Mouse (Mus musculus) spleen, postnatal 14 days (tissue): Measurements from ENCODE around the gene Fga.

Experiments used
- DNase-seq, 2 experiments: peaks; one replicate each; pipeline ENCODE4 v3.0.0; 2021 to 2022; ENCODE audit warnings: low spot score in 2 of 2

Gene Fga

GRCm38 (mm10) chr3:83027546-83028251 is 1.8 kb downstream of the Fga start:
- no peak for DNase-seq

GRCm38 (mm10) chr3:83030331-83030730 is 4.5 kb downstream of the Fga start:
- DNase-seq = no peak

GRCm38 (mm10) chr3:83032746-83033308 is 7.0 kb downstream of the Fga start:
- no peak for DNase-seq

GRCm38 (mm10) chr3:83033801-83034200 is 7.9 kb downstream of the Fga start:
- DNase-seq = no peak

DNA sequence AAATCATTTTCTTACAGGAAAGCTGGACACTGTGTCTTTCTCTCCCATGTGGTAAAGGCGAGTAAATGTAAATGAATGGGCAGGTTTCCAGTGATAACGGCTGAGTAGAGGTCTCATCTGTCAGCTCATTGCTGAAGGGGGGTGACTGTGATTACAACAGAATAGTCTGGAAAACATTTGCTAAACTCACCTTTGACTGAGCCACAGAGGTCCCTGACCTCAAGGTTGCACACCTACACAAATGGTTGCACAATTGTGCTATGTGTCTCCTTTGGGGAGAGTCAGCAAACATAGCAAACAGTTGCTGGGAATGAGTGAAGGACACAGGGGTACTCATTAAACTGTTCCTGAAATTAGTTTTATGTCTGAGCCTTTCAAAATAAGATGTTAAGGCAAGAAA is 13.0 kb downstream of the Fga start:
- DNase-seq = no peak

DNA sequence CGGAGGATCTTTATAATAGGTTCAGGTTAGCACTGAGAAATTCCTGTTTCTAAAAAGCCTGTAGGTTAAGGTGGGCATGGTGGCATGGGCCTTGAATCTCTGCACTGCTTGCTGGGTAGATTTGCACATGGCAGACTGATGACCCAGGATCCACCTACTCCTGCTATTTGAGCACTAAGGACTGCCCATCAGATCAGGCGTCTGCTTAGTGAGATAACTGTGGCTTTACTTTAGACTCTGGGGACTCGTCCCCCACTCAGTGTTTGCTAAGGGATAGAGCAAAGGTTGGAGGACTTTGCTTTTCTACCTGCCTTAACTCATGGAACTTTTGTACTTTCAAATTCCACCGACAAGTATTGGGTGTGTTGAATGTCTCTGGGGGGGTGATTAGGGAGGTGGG is 13.8 kb downstream of the Fga start:
- DNase-seq = no peak

GRCm38 (mm10) chr3:83042451-83042850 is 16.6 kb downstream of the Fga start:
- DNase-seq = no peak

- DNase-seq = no peak
These were observed 20.8 kb downstream of the Fga start for GRCm38 (mm10) chr3:83046649-83047048.

DNA sequence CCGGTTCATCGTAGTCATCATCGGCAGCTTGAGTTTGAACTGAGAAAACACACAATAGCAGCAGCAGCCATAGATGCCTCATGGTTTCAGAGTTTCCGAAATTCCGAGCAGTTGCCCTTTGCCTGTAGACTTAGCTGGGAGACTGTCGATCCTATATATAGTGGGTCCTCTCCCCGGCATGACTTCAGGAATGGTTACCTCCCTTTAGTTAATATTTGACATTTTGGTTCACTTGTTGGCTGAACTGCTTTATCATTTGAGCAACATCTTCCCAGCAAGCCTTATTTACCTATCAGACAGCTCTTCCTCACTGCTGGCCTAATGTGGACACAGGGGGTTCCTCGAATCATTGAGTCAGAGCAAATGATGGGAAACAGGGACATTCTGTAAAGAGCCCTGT is 23.8 kb downstream of the Fga start, which contains the start of gene Fgb:
Gene Fgb, minus strand, starts transcription at position 184 of the 400 bp plus-strand sequence.
- DNase-seq = no peak

- no peak for DNase-seq
These were observed 24.8 kb downstream of the Fga start for GRCm38 (mm10) chr3:83050661-83051060.

GRCm38 (mm10) chr3:83052102-83052501 is 26.2 kb downstream of the Fga start:
- no peak for DNase-seq

- DNase-seq = no peak
These were observed 27.2 kb downstream of the Fga start for GRCm38 (mm10) chr3:83053126-83053525.

- no peak for DNase-seq
These were observed 27.9 kb downstream of the Fga start for GRCm38 (mm10) chr3:83053758-83054157.

- DNase-seq = no peak
These were observed 28.9 kb downstream of the Fga start for GRCm38 (mm10) chr3:83054759-83055158.

DNA sequence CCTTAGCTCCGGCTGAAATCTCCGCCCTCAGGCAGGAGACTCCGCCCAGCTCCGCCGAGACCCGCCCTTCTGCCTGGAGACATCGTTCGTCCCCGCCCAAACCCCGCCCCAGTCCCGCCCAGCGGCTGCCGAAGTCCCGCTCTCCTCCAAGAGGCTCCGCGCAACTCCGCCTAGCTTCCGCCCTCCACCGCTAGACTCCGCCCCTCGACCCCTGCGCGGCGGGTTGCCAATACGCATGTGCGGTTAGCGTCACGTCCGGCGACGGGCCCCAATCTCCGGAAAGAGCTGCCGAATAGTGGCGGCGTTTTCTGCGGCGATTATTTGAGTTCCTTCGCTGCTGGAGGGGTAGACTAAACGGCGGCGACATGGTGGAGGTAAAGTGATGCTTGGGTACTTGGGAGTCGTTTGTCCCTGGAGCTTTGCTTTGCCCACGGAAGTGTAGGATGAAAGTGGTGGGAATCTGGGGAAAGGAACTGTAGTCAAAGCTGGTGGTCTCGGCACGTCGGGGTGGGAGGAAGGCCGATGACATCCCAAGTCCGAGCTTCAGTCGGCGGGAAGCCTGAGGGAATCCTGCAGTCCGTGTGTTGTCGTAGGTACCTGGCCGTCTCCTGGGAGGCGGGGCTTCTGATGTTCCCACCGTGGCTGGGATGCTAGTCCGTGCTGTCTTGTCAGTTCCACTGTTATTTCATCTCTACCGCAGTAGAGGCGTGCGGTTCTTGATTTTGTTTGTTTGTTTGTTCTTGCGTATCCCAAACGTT is 29.6 kb downstream of the Fga start, which contains the start of gene Plrg1:
Gene Plrg1, plus strand, starts transcription at position 242 of the 758 bp plus-strand sequence.
- DNase-seq = peak; percentile 99

DNA sequence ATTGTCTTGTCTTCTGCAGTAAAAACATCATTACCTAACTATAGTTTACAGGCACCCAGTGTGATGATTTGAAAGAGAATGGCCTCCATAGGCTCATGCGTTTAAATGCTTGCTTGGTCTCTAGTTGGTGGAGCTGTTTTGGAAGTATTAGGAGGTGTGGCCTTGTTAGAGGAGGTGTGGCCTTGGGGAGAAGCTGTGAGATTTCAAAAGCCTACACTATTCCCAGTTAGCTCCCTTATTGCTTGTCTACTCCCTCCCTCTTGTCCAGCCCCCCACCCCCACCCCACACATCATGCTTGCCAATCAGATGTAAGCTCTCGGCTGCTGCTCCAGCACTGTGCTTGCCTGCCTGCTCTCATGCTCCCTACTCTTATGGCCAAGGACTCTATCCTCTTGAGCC is 31.2 kb downstream of the Fga start:
- no peak for DNase-seq

- DNase-seq = no peak
These were observed 42.0 kb downstream of the Fga start for GRCm38 (mm10) chr3:83067920-83068319.

DNA sequence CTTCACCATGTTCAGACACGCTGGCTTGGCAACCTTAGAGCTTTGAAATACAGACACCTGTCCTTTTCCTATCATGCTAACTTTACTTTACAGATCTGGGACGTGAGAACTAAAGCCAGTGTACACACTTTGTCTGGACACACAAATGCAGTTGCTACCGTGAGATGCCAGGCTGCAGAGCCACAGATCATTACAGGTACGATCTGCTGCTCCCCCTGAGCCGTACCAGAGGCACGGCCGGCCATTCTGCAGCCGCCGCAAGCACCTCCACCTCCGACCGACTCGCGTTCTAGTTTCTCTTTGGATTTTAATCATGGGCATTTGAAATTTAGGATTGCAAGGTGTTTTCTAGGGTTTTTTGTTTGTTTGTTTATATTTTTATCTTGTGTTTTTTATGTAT is 43.0 kb downstream of the Fga start:
- DNase-seq = no peak

DNA sequence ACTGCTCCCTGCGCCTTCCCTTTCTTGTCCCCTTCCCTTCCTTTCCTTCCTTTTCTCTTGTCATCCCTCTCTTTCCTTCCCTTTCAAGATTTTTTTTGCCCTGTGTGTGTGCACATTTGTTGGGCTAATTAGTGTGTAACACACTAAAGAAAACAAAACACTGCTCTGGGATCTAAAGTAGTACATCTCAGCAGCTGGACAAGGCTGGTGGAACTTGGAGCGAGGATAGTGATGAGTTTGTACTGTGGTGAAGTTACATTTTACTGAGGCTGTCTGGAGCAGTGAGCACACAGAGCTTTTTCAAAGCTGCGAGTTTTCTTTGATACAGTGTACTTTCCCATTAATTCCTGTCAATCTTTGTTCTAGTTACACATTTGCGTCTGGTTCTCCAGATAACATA is 44.4 kb downstream of the Fga start:
- no peak for DNase-seq

DNA sequence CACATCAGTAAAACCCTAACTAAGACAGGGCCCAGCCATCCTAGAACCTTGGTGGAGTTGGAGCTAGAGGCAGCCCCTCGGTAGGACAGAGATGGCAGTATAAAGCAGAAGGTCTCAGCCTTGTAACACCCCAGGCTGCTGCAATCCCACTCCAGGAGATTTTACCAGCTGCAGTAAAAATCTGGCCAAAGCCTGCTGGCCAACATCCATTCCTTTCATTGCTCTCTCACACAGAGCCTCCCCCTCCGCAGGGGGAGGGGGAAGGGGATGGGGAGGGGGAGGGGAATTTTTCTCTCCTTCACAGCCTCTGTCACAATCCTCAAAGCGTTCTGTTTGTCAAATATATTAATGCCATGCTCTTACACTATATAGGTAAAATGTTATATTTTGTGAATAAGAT is 50.7 kb downstream of the Fga start:
- no peak for DNase-seq

DNA sequence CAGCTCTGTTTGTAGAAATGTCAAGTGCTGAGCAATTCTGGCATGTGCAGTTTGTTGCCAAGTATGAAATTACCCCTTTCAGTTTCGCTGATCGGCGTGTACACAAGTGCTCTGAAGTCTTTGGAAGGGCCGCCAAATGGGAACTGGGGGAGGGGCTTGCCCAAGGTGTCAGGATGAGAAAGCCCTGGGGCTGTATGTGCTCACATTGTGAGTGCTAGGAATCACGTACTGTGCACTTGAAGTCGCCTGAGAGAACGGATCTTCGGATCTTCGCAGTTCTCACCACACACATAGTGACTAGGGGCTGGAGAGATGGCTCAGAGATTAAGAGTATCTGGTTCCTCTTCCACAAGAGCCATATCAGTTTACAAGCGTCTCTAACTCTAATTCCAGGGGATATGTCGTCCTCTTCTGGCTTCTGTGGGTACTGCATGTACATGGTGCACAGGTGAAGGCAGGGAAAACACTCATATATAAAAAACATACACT is 54.7 kb downstream of the Fga start:
- DNase-seq = peak in 1 of 2 experiments; percentile 44
